Mouse (Mus musculus) CD8-positive naive resting alpha-beta T cell, adult 2 months (primary cell): Measurements from ENCODE around the gene Camkk1.

ENCODE experiments used
- DNase-seq, 2 experiments: peaks; one replicate each; pipeline ENCODE4 v3.0.0; 2022; ENCODE audit warnings: low read depth in 2 of 2, low spot score in 2 of 2

Gene Camkk1

DNA sequence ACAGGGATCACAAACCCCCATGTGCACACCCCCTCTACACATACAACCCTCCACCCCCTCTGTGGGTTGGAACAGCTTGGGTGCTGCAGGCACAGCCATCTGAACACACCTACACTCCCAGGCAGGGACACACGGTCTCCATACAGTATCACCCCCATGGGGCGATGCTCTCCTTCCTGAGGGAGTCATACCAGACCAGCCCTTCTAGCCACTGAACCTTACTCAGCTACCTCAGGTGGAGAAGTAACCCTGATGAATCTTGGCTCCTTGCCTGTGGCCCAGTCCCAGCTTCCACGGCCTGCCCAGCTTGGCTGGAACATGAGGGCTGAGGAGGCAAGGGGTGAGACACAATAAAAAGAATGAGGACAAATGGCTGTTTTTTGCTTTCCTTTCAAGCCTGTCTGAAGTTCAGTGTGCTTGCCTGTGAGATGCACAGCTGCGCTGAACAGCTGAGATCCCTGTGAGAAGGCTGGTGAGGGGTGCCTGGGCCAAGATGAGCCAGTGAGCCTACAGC, 3.9 kb upstream of the Camkk1 start:
- DNase-seq = no peak

DNA sequence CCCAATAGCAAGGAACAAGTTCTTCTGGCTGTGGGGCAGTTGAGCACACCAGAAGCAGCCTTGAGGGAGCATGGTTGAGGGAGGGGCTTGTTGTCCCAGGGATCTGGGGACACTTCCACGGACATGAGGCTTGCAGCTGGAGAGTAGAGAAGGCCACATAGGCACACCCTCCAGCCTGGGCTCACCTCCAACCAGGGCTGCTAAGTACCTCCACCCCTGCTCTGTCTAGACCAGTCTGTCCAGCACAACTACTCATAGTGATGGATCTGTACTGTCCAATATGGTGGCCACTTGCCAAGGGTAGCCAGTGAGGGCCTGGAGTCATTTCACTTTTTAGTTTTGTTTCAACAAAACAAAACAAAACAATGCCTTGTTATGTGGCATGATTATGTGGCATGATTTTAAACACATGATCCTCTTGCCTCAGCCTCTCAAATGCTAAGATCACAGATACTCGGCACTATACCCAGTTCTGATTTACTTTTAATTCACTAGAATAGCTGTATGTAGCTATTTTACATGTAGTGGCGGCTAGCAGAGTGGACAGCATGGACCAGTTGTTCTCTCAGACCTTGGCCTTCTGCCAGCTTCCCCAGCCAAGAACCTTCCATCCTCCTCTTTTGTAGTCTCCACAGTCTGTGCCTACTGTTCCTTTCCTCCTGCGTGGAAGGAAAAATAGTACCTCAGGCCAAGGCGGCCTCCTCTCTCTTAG, 3.3 kb upstream of the Camkk1 start:
- no peak for DNase-seq

DNA sequence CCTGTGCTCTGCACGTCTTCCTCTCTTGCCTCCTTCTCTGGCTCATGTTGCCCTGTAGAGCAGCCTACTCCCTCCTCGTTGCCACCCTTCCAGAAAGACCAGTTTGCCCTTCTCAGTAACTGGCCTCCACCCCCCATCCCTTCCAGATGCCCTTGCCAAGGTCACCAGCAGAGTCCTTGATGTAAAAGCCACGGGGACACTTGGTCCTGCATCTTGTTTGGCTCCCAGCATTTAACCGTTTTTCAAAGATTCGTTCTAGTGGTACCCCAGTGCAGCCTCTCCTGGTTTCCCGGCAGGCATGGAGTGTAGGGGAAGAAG, 2.7 kb upstream of the Camkk1 start:
- no peak for DNase-seq

DNA sequence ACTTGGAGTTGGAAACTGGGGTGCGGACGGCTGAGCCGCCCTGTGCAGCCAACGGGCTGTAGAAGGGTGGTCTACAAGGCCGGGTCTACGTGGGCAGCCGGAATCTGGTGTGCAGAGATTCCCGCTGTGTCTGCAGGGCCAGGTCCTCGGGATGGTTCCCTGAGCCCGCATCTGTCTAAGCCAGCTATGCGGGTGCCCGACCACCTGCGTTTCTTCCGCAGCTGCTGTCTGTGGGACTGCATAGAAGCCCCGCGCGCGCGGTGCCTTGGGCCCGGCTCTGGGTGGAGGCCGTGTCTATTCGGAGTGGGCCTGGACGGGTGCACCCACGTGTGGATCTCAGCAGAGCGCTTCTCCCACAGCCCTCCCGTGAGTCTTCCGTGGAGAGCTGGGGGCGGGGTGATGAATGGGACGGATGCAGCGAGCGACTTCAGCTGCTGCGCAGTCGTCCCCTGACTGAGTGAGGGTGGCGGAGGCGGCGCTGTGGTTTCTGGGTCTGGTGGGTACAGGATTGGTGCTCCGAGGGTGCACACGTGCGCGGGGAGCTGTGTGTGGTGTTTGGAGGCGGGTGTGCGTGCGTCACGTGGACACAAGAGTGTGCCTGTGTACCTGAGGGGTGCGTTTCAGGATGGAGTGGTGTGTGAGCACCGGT, 463 bp downstream of the Camkk1 start:
- peak; percentile 85 to 88 for DNase-seq

DNA sequence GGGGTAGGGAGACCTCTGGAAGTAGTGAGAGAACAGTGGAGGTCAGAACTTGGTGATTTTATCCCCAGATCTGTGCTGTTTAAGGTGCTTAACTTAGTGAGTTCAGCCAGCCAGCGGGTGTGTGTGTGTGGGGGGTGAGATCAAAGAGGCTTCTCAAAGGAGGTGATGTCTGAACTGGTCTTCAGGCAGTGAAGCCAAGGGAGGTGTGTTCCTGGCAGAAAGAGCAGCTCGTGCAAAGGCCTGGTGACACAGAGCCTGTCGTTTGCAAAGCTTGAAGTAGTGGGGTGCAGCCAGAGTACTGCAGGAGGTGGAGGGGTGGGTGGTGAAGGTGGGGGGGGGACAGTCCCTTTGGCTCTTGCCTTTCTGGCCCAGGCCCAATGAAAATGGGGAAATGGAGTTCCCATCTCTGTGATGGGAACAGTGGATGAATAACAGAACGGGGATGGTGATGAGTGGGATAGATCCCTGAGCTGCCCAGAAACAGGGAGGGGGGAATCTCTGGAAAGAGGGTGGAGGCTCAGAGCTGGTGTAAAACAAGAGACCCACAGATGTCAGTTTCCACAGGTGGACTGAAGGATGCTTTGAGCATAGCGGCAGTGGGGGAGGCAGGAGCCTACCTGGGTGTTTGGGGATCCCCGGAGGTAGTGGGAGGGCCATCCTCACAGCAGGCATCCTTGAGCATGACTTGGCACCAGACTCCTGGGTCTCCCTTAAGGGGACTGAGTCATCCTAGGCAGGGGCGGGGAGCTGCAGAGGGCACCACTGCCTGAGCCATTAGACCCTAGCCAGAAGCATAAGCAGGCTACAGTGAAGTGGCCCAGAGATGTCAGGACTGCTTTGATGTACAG, 2.4 kb downstream of the Camkk1 start:
- no peak for DNase-seq

DNA sequence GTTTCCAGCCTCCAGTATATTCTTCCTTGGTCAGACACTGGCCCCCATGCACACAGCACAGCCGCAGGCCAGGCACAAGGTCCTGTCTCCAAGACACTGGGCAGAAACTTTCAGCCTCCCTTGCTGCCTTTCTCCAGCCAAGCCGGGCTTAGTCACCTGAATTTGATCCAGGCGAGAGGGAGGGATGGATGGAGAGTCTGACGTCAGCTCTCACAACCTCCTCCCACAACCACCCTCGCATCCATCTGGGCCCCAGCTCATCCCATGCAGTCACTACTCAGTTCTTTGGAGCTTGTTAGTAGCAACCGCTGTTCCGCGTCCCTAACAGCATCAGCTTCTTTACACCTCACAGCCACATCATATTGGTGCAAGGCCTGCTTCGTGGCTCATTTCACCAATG, 4.3 kb downstream of the Camkk1 start:
- DNase-seq = no peak

DNA sequence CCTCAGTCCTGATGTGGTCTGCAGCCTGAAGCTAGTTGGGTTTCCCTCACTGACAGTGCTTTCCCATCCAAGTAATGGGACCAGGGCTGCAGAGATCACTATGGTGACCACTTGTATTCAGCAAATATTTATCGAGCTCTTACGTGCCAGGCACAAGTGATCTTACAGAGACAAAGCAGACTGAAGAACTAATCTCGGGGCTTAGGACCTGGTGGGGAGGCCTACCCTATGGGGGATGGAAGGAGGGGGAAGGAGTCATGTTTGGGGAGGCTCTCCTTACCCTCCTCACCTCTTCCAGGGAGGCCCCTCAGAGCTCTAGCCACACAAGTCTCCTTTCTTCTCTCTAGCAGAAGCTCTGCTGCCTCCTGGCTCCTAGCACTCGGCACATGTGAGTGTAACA, 5.0 kb downstream of the Camkk1 start:
- no peak for DNase-seq

DNA sequence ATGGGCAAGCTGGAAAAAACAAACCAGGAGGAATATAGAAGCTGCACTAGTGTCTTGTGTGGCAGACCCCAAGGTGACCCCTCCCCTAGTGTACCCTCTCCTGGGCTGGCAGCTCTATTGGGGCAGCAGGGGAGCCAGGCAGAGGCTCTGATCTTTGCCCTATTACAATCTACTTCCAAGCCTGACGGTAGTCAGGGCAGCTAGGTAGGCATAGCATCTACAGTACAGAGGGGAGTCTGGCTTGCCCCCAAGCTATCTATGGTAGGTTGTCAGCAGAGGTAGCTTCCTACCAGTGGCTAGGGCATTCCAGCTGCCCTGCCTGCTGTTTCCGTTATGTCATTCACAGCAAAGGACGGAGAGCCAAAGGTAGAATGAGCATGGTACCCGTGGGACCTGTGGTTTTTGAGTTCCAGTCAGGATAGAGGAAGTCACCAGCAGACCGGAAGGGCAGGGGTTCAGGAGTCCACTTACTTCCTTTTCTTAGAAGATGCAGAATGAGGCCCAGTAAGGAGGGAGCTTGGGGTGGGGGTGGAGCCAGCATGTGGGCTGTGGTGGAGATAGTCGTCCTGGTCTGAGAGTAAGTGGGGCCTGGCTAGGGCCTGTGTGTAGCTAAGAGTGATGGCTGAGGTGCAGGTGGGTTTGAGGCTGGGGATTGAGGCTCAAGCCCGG, 5.6 kb downstream of the Camkk1 start:
- DNase-seq = no peak

DNA sequence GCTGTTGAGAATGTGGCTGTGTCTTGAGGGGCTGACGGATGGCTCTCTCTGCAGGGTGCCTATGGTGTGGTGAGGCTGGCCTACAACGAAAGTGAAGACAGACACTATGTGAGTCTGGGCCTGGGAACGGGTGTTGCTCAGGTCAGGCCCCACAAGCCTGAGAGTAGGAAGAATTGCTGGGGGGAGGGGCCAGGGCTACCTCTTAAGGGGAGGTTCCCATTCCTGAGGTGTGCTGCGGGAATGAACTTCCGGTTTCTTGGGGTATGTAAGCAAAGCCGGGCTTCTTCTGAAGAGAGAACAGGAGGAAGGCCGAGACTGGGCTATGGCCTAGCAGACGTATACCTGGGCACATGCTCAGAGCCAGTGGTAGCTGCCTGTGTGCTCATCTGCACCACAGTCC, 8.2 kb downstream of the Camkk1 start:
- DNase-seq = no peak

DNA sequence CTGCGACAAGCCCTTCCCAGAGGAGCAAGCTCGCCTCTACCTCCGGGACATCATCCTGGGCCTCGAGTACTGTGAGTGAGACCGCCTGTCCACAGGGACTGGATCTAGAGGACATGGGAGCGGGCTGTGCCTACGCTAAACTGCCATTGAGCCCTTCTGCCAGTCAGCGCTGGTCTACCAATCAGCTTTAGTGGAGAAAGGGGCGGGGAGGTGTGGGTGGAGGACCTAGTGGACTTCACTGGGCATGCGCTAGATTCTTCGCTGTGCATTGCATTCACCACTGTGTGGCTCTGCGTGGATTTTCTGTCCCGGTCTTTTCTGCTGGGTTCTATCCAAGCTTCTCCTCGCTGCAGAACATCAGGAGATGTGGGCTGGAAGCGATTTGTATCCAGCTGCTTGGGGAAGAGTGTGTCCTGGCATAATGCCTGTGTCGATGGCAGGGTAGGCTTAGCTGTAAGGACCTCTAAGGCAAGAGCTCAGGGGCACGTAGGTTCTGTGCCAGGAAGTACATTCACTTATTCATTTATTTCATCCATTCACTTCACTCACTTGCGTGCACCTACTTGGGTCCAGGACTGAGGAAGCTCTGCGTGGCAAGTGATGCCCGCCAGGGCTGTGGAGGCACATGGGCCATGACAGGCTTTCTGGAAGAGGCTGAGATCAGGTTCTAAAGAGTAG, 12.2 kb downstream of the Camkk1 start:
- DNase-seq = peak; percentile 21 to 56

DNA sequence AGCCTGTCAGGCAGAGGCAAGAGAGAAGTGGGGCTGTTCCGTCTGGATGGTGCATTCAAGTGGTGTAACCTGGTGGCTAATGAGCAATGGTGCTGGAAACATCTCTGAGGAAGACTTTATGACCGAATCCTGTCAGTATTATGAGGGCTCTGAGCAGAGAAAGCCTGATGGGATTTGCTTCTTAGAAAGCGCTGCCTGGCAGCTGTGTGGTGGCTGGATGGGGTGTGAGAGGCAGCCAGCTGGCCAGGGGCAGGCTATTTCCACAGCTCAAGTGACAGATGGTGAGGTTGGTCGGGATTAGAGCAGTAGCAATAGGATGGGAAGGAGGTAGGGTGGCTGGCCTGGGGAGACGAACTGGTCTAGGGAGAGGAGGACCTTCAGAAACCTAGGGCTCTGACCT, 12.7 kb downstream of the Camkk1 start:
- no peak for DNase-seq

DNA sequence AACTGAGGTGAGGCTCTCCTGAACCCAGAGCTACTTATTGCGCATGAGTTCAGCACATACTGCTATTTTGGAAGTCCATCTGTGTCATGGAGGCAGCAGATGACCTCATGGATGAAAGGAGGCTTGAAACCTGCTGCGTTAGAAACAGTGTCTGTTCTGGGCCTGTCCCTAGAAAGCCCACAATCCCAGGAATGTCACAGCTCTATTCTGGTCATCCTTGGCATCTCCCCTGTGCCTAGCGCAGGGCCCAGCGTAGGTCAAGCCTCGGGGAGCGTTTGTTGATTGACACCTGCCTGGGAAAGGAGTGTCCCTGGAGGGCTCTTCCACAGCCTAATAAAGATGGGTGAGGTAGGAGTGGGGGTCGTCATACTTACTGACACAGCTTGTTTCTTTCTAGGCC, 17.3 kb downstream of the Camkk1 start:
- no peak for DNase-seq

DNA sequence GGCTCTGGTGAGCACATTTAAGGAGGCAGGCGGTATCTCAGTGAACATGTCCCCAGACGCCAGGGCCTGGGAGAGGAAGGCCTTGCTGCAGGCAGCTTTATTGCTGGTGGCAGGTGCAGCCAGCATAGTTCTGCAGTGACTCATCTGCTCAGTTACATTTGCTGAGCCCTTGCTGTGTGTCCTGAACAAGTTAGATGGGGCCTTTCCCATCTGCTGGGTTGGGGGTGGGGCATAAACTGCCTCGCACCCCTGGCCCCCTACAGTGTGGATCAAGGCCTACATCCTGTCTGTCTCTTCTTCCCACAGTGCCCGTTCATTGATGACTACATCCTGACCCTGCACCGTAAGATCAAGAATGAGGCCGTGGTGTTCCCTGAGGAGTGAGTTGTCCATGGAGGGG, 18.1 kb downstream of the Camkk1 start:
- DNase-seq = no peak

DNA sequence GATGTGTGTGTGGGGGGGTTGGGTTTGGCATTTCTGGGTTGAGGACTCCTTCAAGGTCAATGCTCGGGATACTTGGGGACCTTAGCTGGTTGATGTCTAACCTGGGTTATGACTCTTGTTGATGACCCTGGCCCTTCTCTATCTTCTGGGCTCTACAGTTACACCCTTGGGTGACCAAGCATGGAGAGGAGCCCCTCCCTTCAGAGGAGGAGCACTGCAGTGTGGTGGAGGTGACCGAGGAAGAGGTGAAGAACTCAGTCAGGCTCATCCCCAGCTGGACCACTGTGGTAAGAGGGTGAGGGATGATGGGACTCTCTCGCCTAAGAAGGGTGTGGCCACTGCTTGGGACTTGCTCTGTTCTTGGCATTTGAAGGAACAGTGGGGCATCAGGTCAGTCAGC, 18.9 kb downstream of the Camkk1 start:
- DNase-seq = no peak

DNA sequence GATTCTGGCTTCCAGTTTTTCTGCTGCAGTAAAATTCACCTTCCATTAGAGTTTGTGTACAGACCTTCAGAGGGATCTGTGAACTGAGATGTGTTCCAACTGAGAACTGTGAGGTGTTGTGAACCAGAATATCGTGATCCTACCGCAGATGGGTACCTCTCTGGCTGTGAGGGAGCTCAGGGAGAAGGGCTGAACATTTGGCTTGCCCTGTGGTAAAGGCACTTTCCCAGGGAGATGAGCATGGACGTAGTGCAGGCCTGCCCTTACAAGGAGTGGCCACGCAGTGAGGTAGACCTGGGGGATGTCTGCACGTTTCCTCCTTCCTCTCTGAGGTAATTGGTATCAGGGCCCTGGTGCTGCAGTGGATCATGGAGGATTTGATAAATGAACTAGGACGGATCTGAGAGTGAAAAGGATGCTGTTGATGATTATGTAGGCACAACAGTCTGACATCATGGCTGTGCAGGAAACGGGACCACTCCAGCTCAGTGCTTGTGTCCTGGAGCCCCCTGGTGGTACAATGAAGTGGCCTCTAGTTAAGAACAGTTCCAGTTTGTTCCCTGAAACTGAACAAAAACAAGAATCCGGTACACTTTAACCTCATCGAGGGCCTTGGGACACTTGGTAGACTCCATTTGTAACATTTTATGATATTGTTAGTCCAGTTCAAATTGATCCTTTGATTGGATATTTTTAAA, 20.4 kb downstream of the Camkk1 start:
- peak; percentile 48 to 69 for DNase-seq

DNA sequence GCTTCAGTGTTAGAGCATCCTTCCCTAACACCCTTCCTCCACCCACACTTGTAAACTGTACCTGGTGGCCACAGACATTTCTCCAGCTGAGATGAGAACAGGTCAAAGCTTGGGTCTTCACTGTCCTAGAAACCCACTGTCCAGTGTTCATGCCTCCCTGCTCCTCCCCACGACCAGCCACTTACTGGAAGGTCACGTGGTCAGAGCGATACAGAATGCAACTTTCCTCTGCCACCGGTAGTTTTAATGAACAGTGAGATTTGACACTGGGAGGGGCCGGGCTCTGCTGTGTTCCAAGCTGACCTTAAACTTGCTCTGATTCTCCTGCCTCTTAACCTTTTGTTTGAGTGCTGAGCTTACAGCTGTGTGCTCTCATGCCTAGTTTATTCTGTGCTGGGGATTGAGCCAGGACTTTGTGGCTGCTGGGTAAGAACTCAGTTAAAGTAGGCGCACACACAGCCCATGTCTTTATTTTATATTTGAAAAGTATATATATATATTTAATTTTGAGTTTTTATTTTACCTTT, 25.5 kb downstream of the Camkk1 start:
- DNase-seq = no peak

DNA sequence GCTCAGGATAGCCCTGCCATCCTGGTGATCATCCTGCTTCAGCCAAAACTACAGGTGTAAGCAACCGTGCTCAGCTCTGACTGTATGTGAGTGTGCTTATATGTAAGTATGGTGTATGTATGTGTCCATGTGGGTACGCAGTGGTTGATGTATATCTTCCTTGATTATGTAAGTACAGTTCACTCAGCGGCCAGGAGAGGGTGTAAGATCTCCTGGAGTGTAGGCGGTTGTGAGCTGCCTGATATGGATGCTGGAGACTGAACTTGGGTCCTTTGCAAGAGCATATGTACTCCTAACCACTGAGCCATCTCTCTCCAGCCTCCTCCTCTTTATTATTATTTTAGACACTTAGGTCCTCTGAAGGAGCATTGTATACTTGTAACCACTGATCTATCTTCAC, 26.0 kb downstream of the Camkk1 start:
- no peak for DNase-seq

DNA sequence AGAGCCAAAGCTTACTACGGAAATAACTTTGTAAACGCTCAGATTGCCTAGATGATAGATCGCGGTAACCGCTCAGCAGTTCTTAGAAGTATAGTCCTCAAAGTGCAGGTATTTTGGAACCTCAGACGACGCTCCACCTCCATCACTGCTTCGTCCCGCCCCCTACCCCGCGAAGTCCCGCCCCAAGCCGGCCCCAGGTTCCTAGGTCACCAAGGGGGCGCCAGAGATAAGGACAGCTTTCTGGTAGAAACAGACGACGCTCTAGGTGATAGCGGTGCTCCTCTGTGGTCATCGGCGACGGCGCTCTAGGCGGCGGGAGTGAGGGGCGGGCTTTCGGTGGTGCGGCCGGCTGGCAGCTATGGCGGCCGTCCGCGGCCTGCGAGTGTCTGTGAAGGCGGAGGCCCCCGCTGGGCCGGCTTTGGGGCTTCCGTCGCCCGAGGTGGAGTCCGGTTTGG, 28.8 kb downstream of the Camkk1 start, which contains the start of gene Ncbp3:
Gene Ncbp3 (plus strand): TSS at position 242 of the 455 bp plus-strand sequence.
- DNase-seq = peak; percentile 98 to 99

DNA sequence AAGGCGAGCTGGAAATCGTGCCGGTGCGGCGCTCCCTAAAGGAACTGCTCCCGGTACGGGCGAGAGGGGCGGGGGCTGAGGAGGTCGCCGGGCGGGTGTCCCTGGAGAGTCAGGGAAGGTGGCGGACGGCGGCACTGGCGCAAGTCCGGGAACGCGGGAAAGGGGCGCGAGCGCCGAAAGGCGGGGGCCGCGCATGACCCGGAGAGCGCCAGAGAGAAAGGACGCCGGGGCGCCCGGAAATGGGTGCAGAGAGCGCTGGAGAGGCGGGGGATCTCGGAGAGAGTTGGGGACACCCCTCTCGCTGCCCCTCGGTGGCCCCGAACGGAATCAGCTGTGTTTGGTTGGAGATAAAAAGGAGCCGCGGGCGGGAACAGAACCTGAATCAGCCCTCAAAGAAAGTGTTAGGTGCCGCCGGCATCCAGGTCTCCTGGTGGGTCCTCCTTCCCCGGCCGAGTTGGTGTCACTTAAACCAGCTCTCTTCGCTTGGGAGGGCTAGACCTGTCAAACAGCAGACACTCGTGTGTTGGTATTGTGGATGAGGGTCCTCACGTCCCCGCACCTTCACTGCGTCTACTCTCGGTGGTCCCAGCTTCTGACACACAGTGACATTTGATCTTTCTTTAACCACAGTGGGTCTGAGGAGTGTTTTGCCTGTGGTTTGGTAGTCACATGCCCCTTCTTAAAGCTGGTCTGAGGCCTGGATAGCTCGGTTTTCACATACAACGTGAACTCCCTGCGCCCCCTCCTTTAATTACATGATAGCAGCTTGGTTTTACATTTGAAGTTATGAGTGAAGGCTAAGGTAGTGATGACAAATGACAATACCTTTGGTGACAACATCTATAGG, 29.4 kb downstream of the Camkk1 start:
- peak; percentile 52 to 64 for DNase-seq
